Mouse (Mus musculus) embryo, embryonic 9.5 days (tissue): Measurements from ENCODE around the gene D430019H16Rik.

Experiments
- DNase-seq: peaks from one replicate; pipeline ENCODE4 v3.0.0-alpha.2; 2017; ENCODE audit errors: extremely low spot score

D430019H16Rik gene

GRCm38 (mm10) chr12:105490227-105490626 lies 36.6 kb downstream of the D430019H16Rik start:
- DNase-seq: no peak

- DNase-seq: no peak
Measured at GRCm38 (mm10) chr12:105490794-105491193, 37.1 kb downstream of the D430019H16Rik start.

- no peak for DNase-seq
Measured at GRCm38 (mm10) chr12:105494796-105495195, 41.1 kb downstream of the D430019H16Rik start.

GRCm38 (mm10) chr12:105497894-105498293 lies 44.2 kb downstream of the D430019H16Rik start:
- DNase-seq: peak; percentile 80

- no peak for DNase-seq
Measured at GRCm38 (mm10) chr12:105498423-105498822, 44.8 kb downstream of the D430019H16Rik start.

- no peak for DNase-seq
Measured at GRCm38 (mm10) chr12:105498842-105499241, 45.2 kb downstream of the D430019H16Rik start.

- DNase-seq: no peak
Measured at GRCm38 (mm10) chr12:105500940-105501339, 47.3 kb downstream of the D430019H16Rik start.

GRCm38 (mm10) chr12:105504736-105505135 lies 51.1 kb downstream of the D430019H16Rik start:
- peak; percentile 32 for DNase-seq

- DNase-seq: no peak
Measured at GRCm38 (mm10) chr12:105511109-105511508, 57.5 kb downstream of the D430019H16Rik start.

- DNase-seq: no peak
Measured at GRCm38 (mm10) chr12:105511671-105512502, 58.2 kb downstream of the D430019H16Rik start.

- no peak for DNase-seq
Measured at GRCm38 (mm10) chr12:105514111-105514510, 60.5 kb downstream of the D430019H16Rik start.

- no peak for DNase-seq
Measured at GRCm38 (mm10) chr12:105517026-105517675, 63.5 kb downstream of the D430019H16Rik start.

GRCm38 (mm10) chr12:105519851-105520250 lies 66.2 kb downstream of the D430019H16Rik start:
- DNase-seq: no peak

- no peak for DNase-seq
Measured at GRCm38 (mm10) chr12:105521170-105521762, 67.6 kb downstream of the D430019H16Rik start.

GRCm38 (mm10) chr12:105523737-105524136 lies 70.1 kb downstream of the D430019H16Rik start:
- no peak for DNase-seq

GRCm38 (mm10) chr12:105526186-105526585 lies 72.5 kb downstream of the D430019H16Rik start:
- no peak for DNase-seq

- DNase-seq: no peak
Measured at GRCm38 (mm10) chr12:105526829-105527228, 73.2 kb downstream of the D430019H16Rik start.

GRCm38 (mm10) chr12:105529545-105529944 lies 75.9 kb downstream of the D430019H16Rik start:
- DNase-seq: no peak

- no peak for DNase-seq
Measured at GRCm38 (mm10) chr12:105531724-105532371, 78.2 kb downstream of the D430019H16Rik start.

- DNase-seq: no peak
Measured at GRCm38 (mm10) chr12:105534842-105535241, 81.2 kb downstream of the D430019H16Rik start.

- no peak for DNase-seq
Measured at GRCm38 (mm10) chr12:105535968-105536760, 82.5 kb downstream of the D430019H16Rik start.
